Mouse (Mus musculus) cerebellum, adult 2 months (tissue): Measurements from ENCODE around the gene Coro2b.

ENCODE experiments used
- CTCF ChIP-seq: fragments of 200-500 bp; IDR thresholded peaks from 2 replicates; pipeline ENCODE4 v1.5.1; 2011; ENCODE audit warnings: low read depth, mild to moderate bottlenecking, control low read depth, low read length, moderate library complexity, borderline replicate concordance; ENCODE audit not compliant: insufficient read depth
- POLR2A ChIP-seq: fragments of 200-500 bp; IDR thresholded peaks from 2 replicates; pipeline ENCODE4 v1.6.1; 2011; ENCODE audit warnings: low read length, control low read depth, borderline replicate concordance; ENCODE audit not compliant: insufficient read depth

- peak; percentile 87 for TF ChIP-seq CTCF
- TF ChIP-seq POLR2A = peak; percentile 58; the same call in 1 of the 2 replicates
Observed at GRCm38 (mm10) chr9:62550661-62551093, 13.8 kb upstream of the Coro2b start.
